Mouse (Mus musculus): ENCODE measurements at regions not wholly inside any gene's neighbourhood (a gene's known extent, or its start where the extent isn't known, plus 50 kb on each side); places are given as distances from the start of the nearest gene placed in this dataset.

- dilution Hi-C loops (cut with MboI; ENCODE audit: extremely low pct_ligation_motif_present, extremely low pct_unique_long_range_greater_than_20kb, low sequenced_read_pairs): no loop called here
- Histone ChIP-seq H3K79me2 (replicated peaks; ENCODE audit: control insufficient read depth, extremely low read depth, insufficient read depth, poor library complexity, severe bottlenecking) (no peaks in the 10 kb centered on the region), H3K27ac (ENCODE audit: insufficient read depth, low read depth) (no peak overlapping the region), H3K27me3 (replicated peaks) (no peaks in the 10 kb centered on the region), H3K9ac (ENCODE audit: insufficient read depth, low read depth) (no peak overlapping the region), H3K4me3 (replicated peaks in 1 of 3; ENCODE audit: low read depth in 2 of 3, low read length in 2 of 3, poor library complexity in 1 of 3) (no peak overlapping the region), H3K4me2 (ENCODE audit: insufficient read depth, low read depth, poor library complexity, severe bottlenecking) (no peak overlapping the region), H3K9me3 (replicated peaks; ENCODE audit: low read length) (no peaks in the 10 kb centered on the region), H3K4me1 (ENCODE audit: control insufficient read depth in 1 of 2, insufficient read depth in 2 of 2) (peaks cover 0 to 5% of the 10 kb centered on the region in 2 experiments; a peak in 2 of 4 replicates), H3K36me3 (replicated peaks in 1 of 2; ENCODE audit: control insufficient read depth in 1 of 2, insufficient read depth in 1 of 2, low read length in 1 of 2) (no peaks in the 10 kb centered on the region)
- TF ChIP-seq ZC3H11A (IDR thresholded peaks at IDR 0.05; ENCODE audit: low read depth, low read length) (no peak), SMC3 (IDR thresholded peaks at IDR 0.05; ENCODE audit: low read depth, low read length) (no peak), POLR2A (IDR thresholded peaks at IDR 0.05; ENCODE audit: low read depth, low read length) (no peak), TBP (conservative IDR thresholded peaks at IDR 0.05; ENCODE audit: low read depth, low read length) (no peak), MXI1 (IDR thresholded peaks at IDR 0.05; ENCODE audit: low read depth, low read length) (no peak), USF1 (IDR thresholded peaks at IDR 0.05; ENCODE audit: low read depth, low read length) (no peak), EP300 (IDR thresholded peaks at IDR 0.05; ENCODE audit: low read length) (no peak), RCOR1 (conservative IDR thresholded peaks at IDR 0.05; ENCODE audit: low read depth, low read length) (no peak), MAFK (IDR thresholded peaks at IDR 0.05; ENCODE audit: insufficient replicate concordance, low read length) (no peak), SIN3A (IDR thresholded peaks at IDR 0.05; ENCODE audit: low read length) (no peak)
- in situ Hi-C loops (cut with MboI; ENCODE audit: low pct_ligation_motif_present, low pct_unique_long_range_greater_than_20kb, low sequenced_read_pairs): no loop called here
- DNase-seq (ENCODE audit: extremely low read depth): no peak
These were observed 382.3 kb upstream of the Gm9747 start for GRCm38 (mm10) chr1:81850462-81851144.

- Histone ChIP-seq H3K27me3 (replicated peaks) (no peaks in the 10 kb centered on the region), H3K27ac (ENCODE audit: insufficient read depth, low read depth) (no peak overlapping the region), H3K9ac (ENCODE audit: insufficient read depth, low read depth) (no peak overlapping the region), H3K4me1 (ENCODE audit: control insufficient read depth in 1 of 2, insufficient read depth in 2 of 2) (no peaks in the 10 kb centered on the region), H3K9me3 (replicated peaks; ENCODE audit: low read length) (no peaks in the 10 kb centered on the region), H3K4me3 (replicated peaks in 1 of 3; ENCODE audit: low read depth in 2 of 3, low read length in 2 of 3, poor library complexity in 1 of 3) (no peak overlapping the region), H3K79me2 (replicated peaks; ENCODE audit: control insufficient read depth, extremely low read depth, insufficient read depth, poor library complexity, severe bottlenecking) (no peaks in the 10 kb centered on the region), H3K36me3 (replicated peaks in 1 of 2; ENCODE audit: control insufficient read depth in 1 of 2, insufficient read depth in 1 of 2, low read length in 1 of 2) (no peaks in the 10 kb centered on the region), H3K4me2 (ENCODE audit: insufficient read depth, low read depth, poor library complexity, severe bottlenecking) (no peak overlapping the region)
- dilution Hi-C loops (cut with MboI; ENCODE audit: extremely low pct_ligation_motif_present, extremely low pct_unique_long_range_greater_than_20kb, low sequenced_read_pairs) (no loop called here), in situ Hi-C loops (cut with MboI; ENCODE audit: low pct_ligation_motif_present, low pct_unique_long_range_greater_than_20kb, low sequenced_read_pairs) (no loop called here)
- no peak for DNase-seq (ENCODE audit: extremely low read depth)
- TF ChIP-seq ETS1 (conservative IDR thresholded peaks at IDR 0.05; ENCODE audit: low read depth, low read length) (no peak), ZMIZ1 (IDR thresholded peaks at IDR 0.05; ENCODE audit: low read depth, low read length) (no peak), MEF2A (IDR thresholded peaks at IDR 0.05; ENCODE audit: borderline replicate concordance, low read depth, low read length) (no peak), NELFE (IDR thresholded peaks at IDR 0.05; ENCODE audit: low read depth, low read length) (no peak), HCFC1 (IDR thresholded peaks at IDR 0.05; ENCODE audit: low read depth, low read length) (no peak), JUN (IDR thresholded peaks at IDR 0.05; ENCODE audit: insufficient read depth, low read depth, low read length) (no peak), CHD1 (IDR thresholded peaks at IDR 0.05; ENCODE audit: low read depth, low read length) (no peak), MXI1 (IDR thresholded peaks at IDR 0.05; ENCODE audit: low read depth, low read length) (no peak), MAZ (IDR thresholded peaks at IDR 0.05; ENCODE audit: low read depth, low read length) (no peak), ZNF384 (IDR thresholded peaks at IDR 0.05; ENCODE audit: low read depth, low read length) (no peak), BHLHE40 (IDR thresholded peaks at IDR 0.05; ENCODE audit: low read depth, low read length) (no peak), ZC3H11A (IDR thresholded peaks at IDR 0.05; ENCODE audit: low read depth, low read length) (no peak), CHD2 (IDR thresholded peaks at IDR 0.05; ENCODE audit: low read length) (no peak), E2F4 (IDR thresholded peaks at IDR 0.05; ENCODE audit: insufficient replicate concordance, low read depth, low read length) (no peak)
These were observed 373.4 kb upstream of the Gm9747 start for GRCm38 (mm10) chr1:81859464-81859863.

Measured in CH12.LX (cell line).